13 mouse cellular contexts compared by ENCODE assay signal in genomic region chr10:49789711-49790110, GRCm38 (mm10). TPM values are rescaled to one million over a fixed set of nuclear protein-coding genes. Genes with fewer than 3 reads are reported as not detected.
DNase-seq lines count a peak whose midpoint lies in the region; ATAC-seq and TF ChIP-seq lines count a peak whose summit lies in the region.
"Had no signal": no experiment of that assay in that cellular context is flagged by ENCODE, and none has a peak within 500 bp of the region (broad histone marks: within the 10 kb centered on the region; RNA-seq: fewer than 3 reads in every experiment).

No protein-coding gene starts in this region.

- ATAC-seq in kidney, embryonic 16.5 days (ENCODE audit: low FRiP score, low TSS enrichment): peak; percentile 54; the same call in 1 of the 2 replicates
- peak; percentile 27; the same call in 1 of the 2 replicates for ATAC-seq in embryonic facial prominence, embryonic 14.5 days (ENCODE audit: low read depth)
- no peak for ATAC-seq in midbrain, embryonic 15.5 days (replicated peaks)

- H3K9ac ChIP-seq in kidney, embryonic 16.5 days (replicated peaks; ENCODE audit: low read length): no peak overlapping the region
- H3K9ac ChIP-seq in embryonic facial prominence, embryonic 14.5 days (ENCODE audit: low read depth, low read length): no peak overlapping the region
- no peak overlapping the region for H3K9ac ChIP-seq in midbrain, embryonic 15.5 days
- H3K9ac ChIP-seq: embryonic facial prominence, embryonic 12.5 days had no signal

- H3K4me3 ChIP-seq in kidney, embryonic 16.5 days (ENCODE audit: low read length): no peak overlapping the region
- H3K4me3 ChIP-seq in kidney, adult 2 months (ENCODE audit: insufficient read depth, low read depth, low read length): no peak overlapping the region
- H3K4me3 ChIP-seq in cerebellum, adult 2 months (replicated peaks; ENCODE audit: insufficient read depth, low read depth, low read length): peak overlapping the region; percentile 88
- no peak overlapping the region for H3K4me3 ChIP-seq in embryonic facial prominence, embryonic 14.5 days (ENCODE audit: low read depth, low read length)
- H3K4me3 ChIP-seq in midbrain, embryonic 15.5 days: peak overlapping the region; percentile 97

- no peaks in the 10 kb centered on the region for H3K36me3 ChIP-seq in kidney, embryonic 16.5 days (ENCODE audit: insufficient read depth, low read length)
- no peaks in the 10 kb centered on the region for H3K36me3 ChIP-seq in kidney, adult 2 months (ENCODE audit: control insufficient read depth, insufficient read depth, low read length)
- H3K36me3 ChIP-seq in embryonic facial prominence, embryonic 14.5 days (ENCODE audit: control insufficient read depth, insufficient read depth, low read length): no peaks in the 10 kb centered on the region
- H3K36me3 ChIP-seq in midbrain, embryonic 15.5 days (replicated peaks): no peaks in the 10 kb centered on the region
- H3K36me3 ChIP-seq: embryonic facial prominence, embryonic 12.5 days had no signal

- no peak for DNase-seq in kidney, adult 2 months
- DNase-seq in cerebellum, adult 2 months: peak; percentile 63 to 74
- DNase-seq in embryonic facial prominence, embryonic 14.5 days (ENCODE audit: low spot score): no peak
- no peak for DNase-seq in gastrocnemius, postnatal 25 days
- DNase-seq in right cerebral cortex, postnatal 4 days: no peak
- DNase-seq: adrenal gland, postnatal 25 days; gastrocnemius, postnatal 36 days; heart, postnatal 14 days; kidney, postnatal 36 days had no signal

- no peaks in the 10 kb centered on the region for H3K9me3 ChIP-seq in kidney, embryonic 16.5 days (ENCODE audit: low read length)
- H3K9me3 ChIP-seq in embryonic facial prominence, embryonic 14.5 days (ENCODE audit: control insufficient read depth, low read length): no peaks in the 10 kb centered on the region
- no peaks in the 10 kb centered on the region for H3K9me3 ChIP-seq in midbrain, embryonic 15.5 days
- H3K9me3 ChIP-seq: embryonic facial prominence, embryonic 12.5 days had no signal

- H3K4me2 ChIP-seq in kidney, embryonic 16.5 days (replicated peaks; ENCODE audit: low read depth, low read length): no peak overlapping the region
- no peak overlapping the region for H3K4me2 ChIP-seq in embryonic facial prominence, embryonic 14.5 days (ENCODE audit: low read depth, low read length)
- peak overlapping the region; percentile 62 for H3K4me2 ChIP-seq in midbrain, embryonic 15.5 days

- no peak for TF ChIP-seq POLR2A in kidney, adult 2 months (IDR thresholded peaks at IDR 0.05; ENCODE audit: low read depth, low read length)
- no peak for TF ChIP-seq POLR2A in cerebellum, adult 2 months (IDR thresholded peaks at IDR 0.05; ENCODE audit: borderline replicate concordance, insufficient read depth, low read length)

- H3K27me3 ChIP-seq in kidney, embryonic 16.5 days (ENCODE audit: insufficient read depth, low read length): peaks cover 18% of the 10 kb centered on the region
- H3K27me3 ChIP-seq in kidney, adult 2 months (replicated peaks; ENCODE audit: control insufficient read depth, insufficient read depth, low read length): no peaks in the 10 kb centered on the region; the same call in 1 of the 2 replicates
- no peaks in the 10 kb centered on the region for H3K27me3 ChIP-seq in cerebellum, adult 2 months (ENCODE audit: control insufficient read depth, insufficient read depth, low read length)
- H3K27me3 ChIP-seq in embryonic facial prominence, embryonic 14.5 days (replicated peaks; ENCODE audit: control insufficient read depth, insufficient read depth, low read length): peaks cover 17% of the 10 kb centered on the region
- no peaks in the 10 kb centered on the region for H3K27me3 ChIP-seq in midbrain, embryonic 15.5 days (replicated peaks)
- H3K27me3 ChIP-seq: CH12.LX; embryonic facial prominence, embryonic 12.5 days had no signal

- WGBS in kidney, embryonic 16.5 days: 47% methylated on average over 4 of the region's 4 CpGs
- 39% methylated on average over 4 of the region's 4 CpGs for WGBS in kidney, adult 2 months
- WGBS in cerebellum, adult 2 months: 16% methylated on average over 4 of the region's 4 CpGs
- 15% methylated on average over 4 of the region's 4 CpGs for WGBS in embryonic facial prominence, embryonic 14.5 days
- 34% methylated on average over 4 of the region's 4 CpGs for WGBS in midbrain, embryonic 15.5 days

- H3K27ac ChIP-seq in kidney, embryonic 16.5 days (ENCODE audit: low read length): no peak overlapping the region
- H3K27ac ChIP-seq in kidney, adult 2 months (ENCODE audit: insufficient read depth, low read depth, low read length): no peak overlapping the region
- peak overlapping the region; percentile 89 for H3K27ac ChIP-seq in cerebellum, adult 2 months (ENCODE audit: insufficient read depth, low read length)
- no peak overlapping the region for H3K27ac ChIP-seq in embryonic facial prominence, embryonic 14.5 days (replicated peaks; ENCODE audit: low read depth, low read length)
- H3K27ac ChIP-seq in midbrain, embryonic 15.5 days: 0 out of 2 replicates have a peak overlapping the region, but pooled peaks have one; percentile 97
- H3K27ac ChIP-seq: embryonic facial prominence, embryonic 12.5 days had no signal

- H3K4me1 ChIP-seq in kidney, embryonic 16.5 days (ENCODE audit: insufficient read depth, low read length): peaks cover 5% of the 10 kb centered on the region; the same call in 1 of the 2 replicates
- H3K4me1 ChIP-seq in kidney, adult 2 months (ENCODE audit: control insufficient read depth, insufficient read depth, low read length): no peaks in the 10 kb centered on the region
- peaks cover 7% of the 10 kb centered on the region; the same call in 1 of the 2 replicates for H3K4me1 ChIP-seq in cerebellum, adult 2 months (ENCODE audit: control insufficient read depth, insufficient read depth, low read length)
- H3K4me1 ChIP-seq in embryonic facial prominence, embryonic 14.5 days (ENCODE audit: control insufficient read depth, insufficient read depth, low read length): peaks cover 4% of the 10 kb centered on the region
- H3K4me1 ChIP-seq in midbrain, embryonic 15.5 days: peaks cover 19% of the 10 kb centered on the region

- no peak for TF ChIP-seq CTCF in kidney, adult 2 months (conservative IDR thresholded peaks at IDR 0.05; ENCODE audit: insufficient read depth, insufficient read length, low read depth, low read length)
- TF ChIP-seq CTCF in cerebellum, adult 2 months (IDR thresholded peaks at IDR 0.05; ENCODE audit: borderline replicate concordance, insufficient read depth, low read depth, low read length): peak; percentile 32; the same call in 1 of the 2 replicates

RNA-seq across cellular contexts. Expression of gene Grik2, which starts 1.1 kb away (rescaled TPM):
- 3.8 TPM in 2 replicates for polyA plus RNA-seq in kidney, embryonic 16.5 days (2015; fragmentation: Nextera tagmentation; extraction: Ambion mirVana)
- polyA plus RNA-seq in kidney, adult 2 months (2012; rRNA removed): 0.08 and 0.11 TPM in 2 replicates
- 48.5 and 60.7 TPM in 2 replicates for polyA plus RNA-seq in cerebellum, adult 2 months (2012; rRNA removed)
- polyA plus RNA-seq in embryonic facial prominence, embryonic 14.5 days (2014; fragmentation: Nextera tagmentation; extraction: Ambion mirVana): 3.2 and 3.5 TPM in 2 replicates
- polyA plus RNA-seq in midbrain, embryonic 15.5 days (2015; fragmentation: Nextera tagmentation; extraction: Ambion mirVana): 34.0 and 35.2 TPM in 2 replicates
- under 1 TPM; 0.10 to 0.48 TPM for total RNA-seq in gastrocnemius, postnatal 25 days (2021)
- total RNA-seq: CH12.LX had no signal

Comparison
In these comparisons a context has a peak if more than half of its experiments do, and no peak if none do; other contexts are left out.
1. H3K27ac ChIP-seq: peak in cerebellum, adult 2 months (single experiment) and midbrain, embryonic 15.5 days (single experiment); none in kidney, embryonic 16.5 days (single experiment), kidney, adult 2 months (single experiment) and embryonic facial prominence, embryonic 14.5 days (single experiment).
2. H3K4me3 ChIP-seq: peak in cerebellum, adult 2 months (single experiment) and midbrain, embryonic 15.5 days (single experiment); none in kidney, embryonic 16.5 days (single experiment), kidney, adult 2 months (single experiment) and embryonic facial prominence, embryonic 14.5 days (single experiment).
3. DNase-seq: peak in cerebellum, adult 2 months (2 of 2); none in kidney, adult 2 months (single experiment), embryonic facial prominence, embryonic 14.5 days (single experiment), gastrocnemius, postnatal 25 days (single experiment) and right cerebral cortex, postnatal 4 days (single experiment).